Mouse (Mus musculus) hindbrain, embryonic 12.5 days (tissue): ENCODE measurements around the gene Gnat2. TPM values are rescaled to one million over a fixed set of nuclear protein-coding genes. Genes with fewer than 3 reads are reported as not detected.

Source experiments
- ATAC-seq: fragments of 200-750 bp; cut with Nextera tagmentation; 2 replicates; pipeline ENCODE4 v1.8.0; 2017; ENCODE audit warnings: moderate TSS enrichment; ENCODE audit not compliant: low FRiP score
- H3K27ac ChIP-seq: fragments of 300-500 bp; sonication (generic); 2 replicates; pipeline ENCODE4 v1.5.1; 2016; ENCODE audit warnings: mild to moderate bottlenecking
- H3K27me3 ChIP-seq: fragments of 300-500 bp; sonication (generic); 2 replicates; pipeline ENCODE4 v1.6.1; 2016; ENCODE audit warnings: mild to moderate bottlenecking
- H3K36me3 ChIP-seq: fragments of 300-500 bp; sonication (generic); 2 replicates; pipeline ENCODE4 v1.6.1; 2016; ENCODE audit warnings: mild to moderate bottlenecking
- H3K4me1 ChIP-seq: fragments of 300-500 bp; sonication (generic); 2 replicates; pipeline ENCODE4 v1.6.1; 2016
- H3K4me2 ChIP-seq: fragments of 300-500 bp; sonication (generic); replicated peaks from 2 replicates; pipeline ENCODE4 v1.6.1; 2016; ENCODE audit warnings: mild to moderate bottlenecking
- H3K4me3 ChIP-seq: fragments of 300-500 bp; sonication (generic); 2 replicates; pipeline ENCODE4 v1.5.1; 2016; ENCODE audit warnings: mild to moderate bottlenecking
- H3K9ac ChIP-seq: fragments of 300-500 bp; sonication (generic); 2 replicates; pipeline ENCODE4 v1.6.1; 2016; ENCODE audit warnings: mild to moderate bottlenecking, moderate library complexity
- H3K9me3 ChIP-seq: fragments of 300-500 bp; sonication (generic); replicated peaks from 2 replicates; pipeline ENCODE4 v1.6.1; 2016; ENCODE audit warnings: mild to moderate bottlenecking
- WGBS: fragments of 180-500 bp; shearing (Covaris S2); methylation state at CpG from one replicate; pipeline ENCODE4 v1.1.7; 2016; 5-methylcytosine and 5-hydroxymethylcytosine counted together
- polyA plus RNA-seq: library from polyadenylated mRNA; unstranded; fragments of >200 nt; fragmentation: Nextera tagmentation; extraction: Ambion mirVana; gene quantifications from 2 replicates; pipeline ENCODE4 v1.2.1, GENCODE M21; 2016

Gnat2 gene
- polyA plus RNA-seq, 1 experiment from 2014 or later, result 0.37 TPM

DNA sequence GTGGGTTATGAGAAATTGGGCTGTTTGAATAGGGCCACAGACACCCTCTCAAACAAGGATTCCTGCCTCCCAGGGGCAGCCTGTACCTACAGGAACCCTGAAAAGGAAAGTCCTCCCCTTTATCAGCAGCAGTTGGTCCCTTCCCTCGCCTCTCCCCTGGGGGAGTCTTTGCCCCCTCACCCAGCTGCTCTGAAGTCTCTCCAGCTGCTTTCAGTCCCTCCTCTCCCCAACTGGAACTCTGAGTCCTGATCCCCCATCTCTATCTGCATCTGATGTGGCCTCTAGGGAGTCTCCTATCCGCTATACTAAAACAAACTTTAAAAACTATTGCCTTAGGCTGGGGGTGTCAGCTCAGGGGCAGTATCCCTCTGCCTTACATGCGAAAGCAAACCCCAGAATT, 5.3 kb upstream of the Gnat2 start:
- ATAC-seq, result no peak
- H3K36me3 ChIP-seq, result no peaks in the 10 kb centered on the region
- no peak overlapping the region for H3K4me2 ChIP-seq
- H3K4me1 ChIP-seq, result peaks cover 49% of the 10 kb centered on the region
- H3K4me3 ChIP-seq, result no peak overlapping the region
- 78% methylated on average over 3 of the region's 3 CpGs for WGBS
- H3K9ac ChIP-seq, result no peak overlapping the region
- H3K9me3 ChIP-seq, result no peaks in the 10 kb centered on the region
- no peaks in the 10 kb centered on the region for H3K27me3 ChIP-seq
- no peak overlapping the region for H3K27ac ChIP-seq

DNA sequence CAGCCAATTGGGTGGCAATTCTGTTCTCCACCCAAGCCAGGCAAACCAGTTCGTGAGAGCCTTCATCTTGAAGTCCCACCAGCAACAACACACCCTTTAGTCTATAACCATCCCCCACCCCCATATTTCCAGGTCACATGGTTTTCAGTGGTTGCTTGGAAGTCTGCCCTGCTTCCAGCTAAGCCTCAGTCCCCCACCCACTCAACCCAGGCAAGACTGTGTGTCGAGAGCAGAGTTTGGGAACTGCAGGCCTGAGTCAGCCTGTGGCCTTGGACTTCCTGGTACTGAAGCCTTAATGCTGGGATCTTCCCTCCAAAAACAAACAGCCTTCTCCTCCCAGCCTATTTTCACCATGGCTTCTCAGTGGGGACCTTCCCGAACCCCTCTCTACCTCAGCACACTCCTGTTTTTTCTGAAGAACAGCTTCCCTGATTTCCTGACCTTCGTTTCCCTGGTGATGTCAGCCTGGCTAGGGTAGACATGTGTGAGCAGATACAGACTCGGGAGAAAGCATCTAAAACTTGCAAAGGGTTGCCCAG, 3.7 kb upstream of the Gnat2 start:
- no peaks in the 10 kb centered on the region for H3K36me3 ChIP-seq
- no peak overlapping the region for H3K4me2 ChIP-seq
- peaks cover 33% of the 10 kb centered on the region for H3K4me1 ChIP-seq
- ATAC-seq, result no peak
- H3K4me3 ChIP-seq, result no peak overlapping the region
- WGBS, result 30% methylated on average over 5 of the region's 5 CpGs
- no peaks in the 10 kb centered on the region for H3K27me3 ChIP-seq
- H3K9me3 ChIP-seq, result no peaks in the 10 kb centered on the region
- H3K27ac ChIP-seq, result no peak overlapping the region
- peak overlapping the region; percentile 13; the same call in 1 of the 2 replicates for H3K9ac ChIP-seq

DNA sequence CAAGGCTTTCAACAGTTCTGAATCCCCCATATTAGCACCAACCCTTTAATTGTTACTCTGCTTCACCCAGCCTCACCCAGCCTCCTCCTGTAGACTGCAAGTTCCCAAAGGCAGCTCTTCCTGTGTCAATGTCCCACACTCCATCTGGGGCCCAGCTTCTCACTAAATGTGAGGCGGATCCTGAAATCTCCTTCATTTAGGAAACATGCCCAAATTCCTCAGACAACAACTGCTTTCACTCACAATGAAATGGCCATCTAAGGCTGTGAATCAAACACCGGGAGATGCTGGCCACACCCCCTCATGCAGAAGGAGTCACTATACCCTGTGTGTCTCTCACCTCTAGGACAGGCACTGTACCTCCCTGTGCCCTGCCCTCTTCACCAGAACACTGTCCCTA, 2.7 kb upstream of the Gnat2 start:
- Histone ChIP-seq H3K9ac (no peak overlapping the region), H3K4me3 (no peak overlapping the region), H3K27me3 (no peaks in the 10 kb centered on the region), H3K27ac (no peak overlapping the region), H3K36me3 (no peaks in the 10 kb centered on the region), H3K9me3 (no peaks in the 10 kb centered on the region), H3K4me2 (no peak overlapping the region), H3K4me1 (peaks cover 23% of the 10 kb centered on the region)
- WGBS, result 38% methylated on average over 2 of the region's 2 CpGs
- no peak for ATAC-seq

DNA sequence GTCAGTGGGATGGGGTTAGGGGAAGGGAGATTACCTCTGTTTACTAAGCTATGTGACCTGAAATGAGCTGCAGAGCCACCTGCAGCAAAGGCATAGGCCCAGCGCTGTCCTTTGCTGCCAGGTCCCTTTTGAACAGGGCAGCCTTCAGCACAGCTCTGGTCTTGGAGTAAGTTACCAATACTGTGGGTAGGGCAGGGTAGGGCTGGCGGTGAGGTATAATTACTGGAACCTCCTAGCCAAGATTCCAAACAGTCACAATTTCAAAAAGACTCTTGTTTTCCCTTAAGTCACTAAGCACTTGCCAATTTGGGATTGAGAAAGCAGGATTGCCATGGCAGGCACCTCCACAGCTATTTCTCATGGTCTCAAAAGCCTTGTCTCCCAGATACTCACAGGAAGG, 2.0 kb upstream of the Gnat2 start:
- no peaks in the 10 kb centered on the region for H3K36me3 ChIP-seq
- H3K4me3 ChIP-seq, result no peak overlapping the region
- no peaks in the 10 kb centered on the region for H3K9me3 ChIP-seq
- H3K4me1 ChIP-seq, result peaks cover 21% of the 10 kb centered on the region
- 85% methylated on average over 2 of the region's 2 CpGs for WGBS
- no peak overlapping the region for H3K4me2 ChIP-seq
- no peak for ATAC-seq
- H3K27me3 ChIP-seq, result no peaks in the 10 kb centered on the region
- H3K27ac ChIP-seq, result no peak overlapping the region
- no peak overlapping the region for H3K9ac ChIP-seq

DNA sequence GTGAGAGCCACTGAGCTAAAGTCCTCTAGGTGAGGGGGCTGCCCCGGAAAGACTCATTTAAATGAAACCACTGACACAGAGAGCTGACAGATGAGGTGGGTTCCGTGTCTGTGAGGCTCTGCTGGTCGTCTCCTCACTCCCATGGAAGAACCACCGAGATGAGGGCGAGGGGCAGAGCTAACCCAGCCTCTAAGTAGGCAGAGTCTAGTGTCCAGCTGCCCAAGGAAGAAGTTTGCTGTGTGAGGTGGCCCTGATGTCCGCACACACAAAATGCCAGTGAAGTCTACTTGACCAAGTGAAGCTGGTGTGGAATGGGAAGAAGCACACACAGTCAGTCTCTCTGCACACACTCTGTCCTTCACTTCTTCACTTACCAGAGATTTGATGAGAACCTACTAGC, 559 bp upstream of the Gnat2 start:
- no peak for ATAC-seq
- 73% methylated on average over 6 of the region's 6 CpGs for WGBS

DNA sequence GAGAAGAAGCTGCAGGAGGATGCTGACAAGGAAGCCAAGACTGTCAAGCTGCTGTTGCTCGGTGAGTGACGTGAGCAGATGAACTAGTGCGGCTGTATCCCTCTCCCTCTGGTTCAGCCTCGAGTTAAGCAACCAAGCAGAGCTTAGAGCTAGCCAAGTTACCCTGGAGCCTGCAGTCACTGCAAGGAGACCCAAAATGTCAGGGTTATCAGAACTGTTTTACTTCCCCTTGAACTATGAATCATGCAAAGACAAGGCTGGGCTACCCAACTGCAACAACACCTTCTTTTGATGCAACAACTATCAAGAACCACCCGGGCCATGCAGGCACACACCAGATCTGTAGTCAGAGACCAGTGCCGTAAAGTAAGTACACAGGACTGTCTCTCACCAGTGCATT, 717 bp downstream of the Gnat2 start:
- Histone ChIP-seq H3K4me2 (no peak overlapping the region), H3K27me3 (no peaks in the 10 kb centered on the region), H3K4me1 (peaks cover 8% of the 10 kb centered on the region), H3K27ac (no peak overlapping the region), H3K9ac (no peak overlapping the region), H3K9me3 (no peaks in the 10 kb centered on the region), H3K4me3 (no peak overlapping the region), H3K36me3 (no peaks in the 10 kb centered on the region)
- 67% methylated on average over 6 of the region's 6 CpGs for WGBS
- ATAC-seq, result no peak

More for the DNA sequence above, 559 bp upstream of the Gnat2 start:
- H3K27ac ChIP-seq, result no peak overlapping the region
- no peak overlapping the region for H3K4me3 ChIP-seq
- no peak overlapping the region for H3K9ac ChIP-seq
- peaks cover 8% of the 10 kb centered on the region for H3K4me1 ChIP-seq
- H3K9me3 ChIP-seq, result no peaks in the 10 kb centered on the region
- H3K4me2 ChIP-seq, result no peak overlapping the region
- H3K27me3 ChIP-seq, result no peaks in the 10 kb centered on the region
- H3K36me3 ChIP-seq, result no peaks in the 10 kb centered on the region

DNA sequence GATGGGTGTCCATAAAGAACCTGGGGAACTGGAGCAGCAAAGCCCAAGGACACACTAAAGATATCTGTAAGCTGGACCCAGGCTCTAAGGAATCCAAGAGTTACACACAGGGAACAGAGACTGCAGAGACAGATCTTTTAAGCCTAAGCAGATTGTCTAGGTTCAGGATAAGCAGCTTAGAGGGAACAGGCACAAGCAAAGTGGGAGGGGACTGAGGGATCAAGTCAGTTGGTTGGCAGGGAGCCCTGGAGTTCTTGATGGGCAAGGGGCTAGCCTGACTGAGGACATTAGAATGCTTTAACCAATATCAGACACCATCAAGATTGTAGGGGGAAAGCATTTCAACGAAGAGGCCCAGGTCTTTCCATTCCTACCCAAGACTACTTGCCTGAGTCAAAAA, 1.6 kb downstream of the Gnat2 start:
- 94% methylated on average over 1 of the region's 1 CpGs for WGBS

DNA sequence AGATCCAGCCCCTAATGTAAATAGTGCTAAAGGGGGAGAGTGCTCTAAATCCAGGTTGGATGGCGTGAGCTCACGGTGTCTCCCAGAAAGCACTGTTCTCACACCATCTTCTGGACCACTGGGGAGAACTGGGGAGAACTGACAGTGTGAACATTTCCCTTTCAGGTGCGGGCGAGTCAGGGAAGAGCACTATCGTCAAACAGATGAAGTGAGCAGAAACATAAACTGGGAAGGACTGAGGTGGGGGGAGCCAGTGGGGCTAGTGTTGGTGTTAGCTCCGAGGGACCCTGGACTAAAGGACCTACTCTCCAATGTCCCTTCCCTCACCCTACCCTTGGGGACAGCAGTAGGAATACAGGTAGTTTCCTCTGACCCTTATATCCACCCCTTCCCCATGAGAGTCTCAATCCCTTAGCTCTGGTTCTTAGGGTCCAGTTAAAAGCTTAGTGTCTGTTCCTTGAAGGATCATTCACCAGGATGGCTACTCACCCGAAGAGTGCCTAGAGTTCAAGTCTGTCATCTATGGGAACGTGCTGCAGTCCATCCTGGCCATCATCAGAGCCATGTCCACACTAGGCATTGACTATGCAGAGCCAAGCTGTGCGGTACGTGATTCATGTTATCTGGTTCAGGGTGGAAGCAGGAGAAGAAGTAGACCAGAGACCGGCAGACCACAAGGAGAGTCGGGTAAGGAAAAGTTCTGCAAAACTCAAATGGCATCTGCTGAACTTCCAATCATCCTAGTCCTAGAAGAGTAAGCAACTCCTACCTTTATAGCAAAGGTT, 2.6 kb downstream of the Gnat2 start:
- H3K27me3 ChIP-seq, result no peaks in the 10 kb centered on the region
- H3K9ac ChIP-seq, result no peak overlapping the region
- no peaks in the 10 kb centered on the region for H3K9me3 ChIP-seq
- H3K4me3 ChIP-seq, result no peak overlapping the region
- H3K36me3 ChIP-seq, result no peaks in the 10 kb centered on the region
- no peaks in the 10 kb centered on the region; the same call in 1 of the 2 replicates for H3K4me1 ChIP-seq
- no peak for ATAC-seq
- no peak overlapping the region for H3K4me2 ChIP-seq
- no peak overlapping the region for H3K27ac ChIP-seq
- 91% methylated on average over 12 of the region's 12 CpGs for WGBS

More for the DNA sequence above, 1.6 kb downstream of the Gnat2 start:
- no peaks in the 10 kb centered on the region for H3K27me3 ChIP-seq
- no peak overlapping the region for H3K4me2 ChIP-seq
- H3K9me3 ChIP-seq, result no peaks in the 10 kb centered on the region
- peaks cover 4% of the 10 kb centered on the region for H3K4me1 ChIP-seq
- no peak overlapping the region for H3K27ac ChIP-seq
- no peak for ATAC-seq
- no peak overlapping the region for H3K9ac ChIP-seq
- H3K4me3 ChIP-seq, result no peak overlapping the region
- no peaks in the 10 kb centered on the region for H3K36me3 ChIP-seq

DNA sequence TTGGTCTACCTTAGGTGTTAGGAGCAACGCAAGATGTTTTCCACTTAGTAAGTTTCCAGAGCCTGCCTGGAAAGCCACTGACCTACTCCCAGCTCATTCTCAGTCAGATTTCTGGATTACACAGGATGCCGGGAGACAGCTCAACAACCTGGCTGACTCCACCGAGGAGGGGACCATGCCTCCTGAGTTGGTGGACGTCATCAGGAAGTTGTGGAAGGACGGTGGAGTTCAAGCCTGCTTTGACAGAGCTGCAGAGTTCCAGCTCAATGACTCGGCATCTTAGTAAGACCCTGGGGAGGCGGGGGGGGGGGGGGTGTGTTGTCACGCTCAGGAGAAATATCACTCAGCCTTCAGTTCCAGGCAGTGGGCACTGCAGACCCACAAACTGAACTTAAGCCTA, 3.6 kb downstream of the Gnat2 start:
- no peak overlapping the region for H3K27ac ChIP-seq
- H3K4me2 ChIP-seq, result no peak overlapping the region
- H3K9ac ChIP-seq, result no peak overlapping the region
- no peak for ATAC-seq
- no peaks in the 10 kb centered on the region for H3K9me3 ChIP-seq
- WGBS, result 80% methylated on average over 8 of the region's 8 CpGs
- no peaks in the 10 kb centered on the region for H3K4me1 ChIP-seq
- H3K27me3 ChIP-seq, result no peaks in the 10 kb centered on the region
- no peaks in the 10 kb centered on the region for H3K36me3 ChIP-seq
- H3K4me3 ChIP-seq, result no peak overlapping the region

DNA sequence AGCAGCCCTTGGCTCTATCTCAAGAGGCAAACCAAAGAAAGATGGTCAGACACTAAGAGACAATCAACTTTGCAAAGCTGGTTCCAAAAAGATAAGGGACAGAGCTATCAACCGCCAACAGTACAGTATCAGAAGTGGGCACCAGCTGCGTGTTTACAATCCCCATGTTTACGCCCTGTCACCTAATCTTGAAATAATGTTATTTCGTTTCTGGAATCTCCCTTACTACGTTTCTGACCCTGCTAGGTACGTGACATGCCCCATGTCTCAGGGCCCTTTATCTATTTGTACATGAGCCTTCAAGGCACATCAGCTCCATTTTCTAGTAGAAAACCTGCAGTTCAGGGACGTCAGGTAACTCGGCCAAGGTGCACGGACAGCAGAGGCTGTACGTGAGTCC, 4.1 kb downstream of the Gnat2 start:
- 91% methylated on average over 10 of the region's 10 CpGs for WGBS

DNA sequence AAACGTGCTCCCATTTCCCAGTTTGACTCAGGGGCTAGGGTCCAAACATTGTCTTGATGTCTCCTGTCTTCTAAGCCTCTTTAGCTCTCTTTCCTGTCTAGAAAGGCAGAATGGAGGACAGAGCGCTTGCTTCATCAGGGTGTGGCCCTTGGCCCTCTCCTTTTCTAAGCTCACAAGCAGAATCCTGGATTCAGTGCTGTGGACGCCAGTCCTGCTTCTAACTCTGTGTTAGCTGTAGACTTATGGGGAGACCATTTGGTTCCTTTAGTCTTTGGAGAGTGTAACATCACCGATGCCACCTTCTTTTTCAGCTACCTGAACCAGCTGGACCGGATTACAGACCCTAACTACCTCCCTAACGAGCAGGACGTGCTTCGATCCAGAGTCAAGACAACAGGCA, 5.1 kb downstream of the Gnat2 start:
- no peak overlapping the region for H3K9ac ChIP-seq
- no peaks in the 10 kb centered on the region for H3K9me3 ChIP-seq
- 89% methylated on average over 8 of the region's 8 CpGs for WGBS
- no peaks in the 10 kb centered on the region for H3K36me3 ChIP-seq
- H3K4me1 ChIP-seq, result no peaks in the 10 kb centered on the region
- H3K4me2 ChIP-seq, result no peak overlapping the region
- H3K27ac ChIP-seq, result no peak overlapping the region
- no peak for ATAC-seq
- H3K27me3 ChIP-seq, result no peaks in the 10 kb centered on the region
- H3K4me3 ChIP-seq, result no peak overlapping the region

More for the DNA sequence above, 4.1 kb downstream of the Gnat2 start:
- no peak for ATAC-seq
- Histone ChIP-seq H3K9me3 (no peaks in the 10 kb centered on the region), H3K36me3 (no peaks in the 10 kb centered on the region), H3K4me2 (no peak overlapping the region), H3K4me1 (no peaks in the 10 kb centered on the region), H3K27ac (no peak overlapping the region), H3K27me3 (no peaks in the 10 kb centered on the region), H3K4me3 (no peak overlapping the region), H3K9ac (no peak overlapping the region)

DNA sequence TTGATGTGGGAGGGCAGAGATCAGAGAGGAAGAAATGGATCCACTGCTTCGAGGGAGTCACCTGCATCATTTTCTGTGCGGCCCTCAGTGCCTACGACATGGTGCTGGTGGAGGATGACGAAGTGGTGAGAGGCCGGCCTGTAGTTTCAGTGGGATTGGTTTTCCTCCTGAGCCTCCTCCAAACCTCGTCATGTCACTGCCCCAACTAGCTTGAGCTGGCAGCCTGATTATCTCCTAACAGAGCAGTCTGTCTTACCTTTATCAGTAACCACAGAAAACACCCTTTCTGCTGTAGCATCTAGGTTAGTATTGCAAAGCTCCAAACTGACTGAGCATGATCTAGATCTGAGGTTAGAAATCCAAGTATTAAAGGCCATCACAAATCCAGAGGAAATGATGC, 5.7 kb downstream of the Gnat2 start:
- no peaks in the 10 kb centered on the region for H3K4me1 ChIP-seq
- no peak for ATAC-seq
- no peaks in the 10 kb centered on the region for H3K9me3 ChIP-seq
- WGBS, result 87% methylated on average over 6 of the region's 6 CpGs
- no peaks in the 10 kb centered on the region for H3K27me3 ChIP-seq
- no peaks in the 10 kb centered on the region for H3K36me3 ChIP-seq
- H3K27ac ChIP-seq, result no peak overlapping the region
- no peak overlapping the region for H3K9ac ChIP-seq
- H3K4me2 ChIP-seq, result no peak overlapping the region
- H3K4me3 ChIP-seq, result no peak overlapping the region

DNA sequence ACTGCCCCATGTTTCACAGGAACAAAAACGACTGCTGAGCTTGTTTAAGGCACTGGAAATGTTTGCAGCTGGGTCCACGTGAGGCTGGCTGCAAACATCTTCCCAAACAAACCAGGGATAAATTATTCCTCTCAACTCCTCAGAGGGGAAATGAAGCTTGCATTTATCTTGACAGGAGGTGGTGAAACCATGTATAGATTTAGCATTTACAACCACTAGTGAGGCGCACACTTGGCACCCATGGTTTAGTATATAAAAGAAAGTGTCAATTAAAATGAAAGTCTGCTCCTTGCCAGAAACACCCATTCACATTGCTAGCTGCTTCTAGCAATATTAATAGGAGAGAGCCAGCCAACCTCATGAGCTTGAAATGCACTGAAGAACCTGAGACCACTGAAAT, 9.0 kb downstream of the Gnat2 start:
- H3K27ac ChIP-seq, result peak overlapping the region; percentile 18; the same call in 1 of the 2 replicates
- 45% methylated on average over 3 of the region's 3 CpGs for WGBS
- peaks cover 10% of the 10 kb centered on the region for H3K36me3 ChIP-seq
- H3K9ac ChIP-seq, result no peak overlapping the region
- ATAC-seq, result no peak
- H3K27me3 ChIP-seq, result no peaks in the 10 kb centered on the region
- H3K9me3 ChIP-seq, result no peaks in the 10 kb centered on the region
- no peaks in the 10 kb centered on the region for H3K4me1 ChIP-seq
- no peak overlapping the region for H3K4me2 ChIP-seq
- H3K4me3 ChIP-seq, result no peak overlapping the region
